Mouse (Mus musculus) E14TG2a.4 (cell line): ENCODE measurements at regions not wholly inside any gene's neighbourhood (a gene's known extent, or its start where the extent isn't known, plus 50 kb on each side); places are given as distances from the start of the nearest gene placed in this dataset.

Source experiments
- H3K27me3 ChIP-seq: 2 replicates; pipeline ENCODE4 v1.6.1; 2014; ENCODE audit warnings: low read length, control low read depth; ENCODE audit not compliant: insufficient read depth
- H3K36me3 ChIP-seq: 2 replicates; pipeline ENCODE4 v1.6.1; 2014; ENCODE audit warnings: low read length, control low read depth; ENCODE audit not compliant: insufficient read depth
- H3K4me1 ChIP-seq: replicated peaks from 2 replicates; pipeline ENCODE4 v1.6.1; 2014; ENCODE audit warnings: low read depth, low read length, control low read depth
- H3K4me3 ChIP-seq: replicated peaks from 2 replicates; pipeline ENCODE4 v1.5.1; 2014; ENCODE audit warnings: mild to moderate bottlenecking, low read length
- H3K9me3 ChIP-seq: 2 replicates; pipeline ENCODE4 v1.6.1; 2014; ENCODE audit warnings: low read length, control low read depth
- CTCF ChIP-seq: conservative IDR thresholded peaks from 2 replicates; pipeline ENCODE4 v1.5.1; 2014; ENCODE audit warnings: low read length
- NANOG ChIP-seq: IDR thresholded peaks from 2 replicates; pipeline ENCODE4 v1.6.1; 2014; ENCODE audit warnings: borderline replicate concordance, low read length, mixed read lengths
- POU5F1 ChIP-seq: IDR thresholded peaks from 2 replicates; pipeline ENCODE4 v1.6.1; 2014; ENCODE audit warnings: low read length, borderline replicate concordance

GRCm38 (mm10) chr10:99366162-99366561, 103.1 kb downstream of the Dusp6 start:
- Histone ChIP-seq H3K9me3 (peaks cover 31% of the 10 kb centered on the region), H3K4me3 (no peak overlapping the region), H3K36me3 (no peaks in the 10 kb centered on the region), H3K4me1 (0 out of 2 replicates have a peak, but pooled peaks cover 1% of the 10 kb centered on the region), H3K27me3 (no peaks in the 10 kb centered on the region)
- TF ChIP-seq NANOG (no peak), CTCF (no peak), POU5F1 (no peak)

GRCm38 (mm10) chr10:99367757-99368156, 104.7 kb downstream of the Dusp6 start:
- H3K4me1 ChIP-seq = no peaks in the 10 kb centered on the region
- H3K4me3 ChIP-seq = no peak overlapping the region
- H3K36me3 ChIP-seq = no peaks in the 10 kb centered on the region
- TF ChIP-seq POU5F1 = no peak
- no peak for TF ChIP-seq NANOG
- no peak for TF ChIP-seq CTCF
- no peaks in the 10 kb centered on the region for H3K27me3 ChIP-seq
- peaks cover 31% of the 10 kb centered on the region for H3K9me3 ChIP-seq

DNA sequence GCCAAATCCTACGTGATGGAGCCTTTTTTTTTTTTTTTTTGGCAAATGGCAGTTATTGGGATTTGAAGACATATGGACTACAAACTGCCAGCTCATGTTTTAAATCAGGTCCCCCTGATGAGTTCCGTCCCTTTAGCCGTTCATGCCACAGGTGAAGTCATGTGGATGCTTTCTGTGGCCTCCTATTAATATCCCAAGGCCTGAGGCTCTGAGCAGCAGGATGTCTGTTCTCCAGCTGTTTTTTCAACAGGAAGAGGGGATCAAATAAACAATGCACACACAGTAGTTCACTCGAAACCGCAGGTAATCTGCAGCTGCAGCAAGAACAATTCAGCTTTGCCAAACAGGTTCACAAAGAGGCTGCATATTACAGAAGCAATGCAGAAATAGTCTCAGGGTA, 112.1 kb downstream of the Dusp6 start:
- Histone ChIP-seq H3K27me3 (no peaks in the 10 kb centered on the region), H3K4me1 (no peaks in the 10 kb centered on the region), H3K36me3 (no peaks in the 10 kb centered on the region), H3K9me3 (0 out of 2 replicates have a peak, but pooled peaks cover 5% of the 10 kb centered on the region), H3K4me3 (no peak overlapping the region)
- TF ChIP-seq POU5F1 = no peak

DNA sequence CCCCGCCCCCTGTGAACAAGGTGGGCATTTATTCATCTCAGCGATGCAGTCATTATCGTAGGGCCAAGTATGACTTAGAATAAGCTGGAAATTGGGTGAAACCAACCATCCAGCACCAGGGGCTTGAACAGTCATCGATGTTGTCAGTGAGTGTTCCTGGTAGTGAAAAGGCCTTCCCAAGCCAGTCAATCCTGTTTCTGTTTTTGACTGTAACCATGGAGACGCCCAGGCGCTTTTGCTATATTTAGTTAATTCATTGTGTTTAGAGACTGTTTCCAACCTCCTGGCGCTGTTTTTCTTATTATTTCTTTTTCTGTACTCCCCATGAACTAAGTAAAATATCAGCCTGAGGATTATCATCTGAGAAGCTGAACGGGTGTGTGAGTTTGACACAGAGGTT, 113.4 kb downstream of the Dusp6 start:
- TF ChIP-seq CTCF (no peak), POU5F1 (no peak), NANOG (no peak)
- no peaks in the 10 kb centered on the region for H3K36me3 ChIP-seq

GRCm38 (mm10) chr10:99377548-99377947, 114.5 kb downstream of the Dusp6 start:
- no peaks in the 10 kb centered on the region for H3K27me3 ChIP-seq
- H3K4me3 ChIP-seq = no peak overlapping the region
- H3K9me3 ChIP-seq = 0 out of 2 replicates have a peak, but pooled peaks cover 5% of the 10 kb centered on the region
- TF ChIP-seq CTCF = no peak
- no peak for TF ChIP-seq POU5F1
- no peak for TF ChIP-seq NANOG
- no peaks in the 10 kb centered on the region for H3K4me1 ChIP-seq
- H3K36me3 ChIP-seq = no peaks in the 10 kb centered on the region

More for the DNA sequence above, 113.4 kb downstream of the Dusp6 start:
- H3K4me3 ChIP-seq = no peak overlapping the region
- H3K4me1 ChIP-seq = no peaks in the 10 kb centered on the region
- H3K27me3 ChIP-seq = no peaks in the 10 kb centered on the region
- 0 out of 2 replicates have a peak, but pooled peaks cover 5% of the 10 kb centered on the region for H3K9me3 ChIP-seq

GRCm38 (mm10) chr10:99379156-99379555, 116.1 kb downstream of the Dusp6 start:
- H3K36me3 ChIP-seq = no peaks in the 10 kb centered on the region
- H3K4me3 ChIP-seq = no peak overlapping the region
- 0 out of 2 replicates have a peak, but pooled peaks cover 3% of the 10 kb centered on the region for H3K9me3 ChIP-seq
- TF ChIP-seq NANOG (no peak), CTCF (no peak), POU5F1 (no peak)
- H3K4me1 ChIP-seq = no peaks in the 10 kb centered on the region
- H3K27me3 ChIP-seq = no peaks in the 10 kb centered on the region

- TF ChIP-seq NANOG (no peak), CTCF (no peak), POU5F1 (no peak)
- Histone ChIP-seq H3K9me3 (no peaks in the 10 kb centered on the region), H3K4me1 (no peaks in the 10 kb centered on the region), H3K4me3 (no peak overlapping the region), H3K36me3 (no peaks in the 10 kb centered on the region), H3K27me3 (no peaks in the 10 kb centered on the region)
Observed at GRCm38 (mm10) chr10:99380170-99380569, 117.1 kb downstream of the Dusp6 start.

GRCm38 (mm10) chr10:99383028-99383427, 120.0 kb downstream of the Dusp6 start:
- H3K36me3 ChIP-seq = no peaks in the 10 kb centered on the region
- TF ChIP-seq POU5F1 = no peak
- TF ChIP-seq NANOG = no peak
- no peak for TF ChIP-seq CTCF
- no peak overlapping the region for H3K4me3 ChIP-seq
- H3K4me1 ChIP-seq = no peaks in the 10 kb centered on the region
- 0 out of 2 replicates have a peak, but pooled peaks cover 4% of the 10 kb centered on the region for H3K27me3 ChIP-seq
- H3K9me3 ChIP-seq = no peaks in the 10 kb centered on the region

DNA sequence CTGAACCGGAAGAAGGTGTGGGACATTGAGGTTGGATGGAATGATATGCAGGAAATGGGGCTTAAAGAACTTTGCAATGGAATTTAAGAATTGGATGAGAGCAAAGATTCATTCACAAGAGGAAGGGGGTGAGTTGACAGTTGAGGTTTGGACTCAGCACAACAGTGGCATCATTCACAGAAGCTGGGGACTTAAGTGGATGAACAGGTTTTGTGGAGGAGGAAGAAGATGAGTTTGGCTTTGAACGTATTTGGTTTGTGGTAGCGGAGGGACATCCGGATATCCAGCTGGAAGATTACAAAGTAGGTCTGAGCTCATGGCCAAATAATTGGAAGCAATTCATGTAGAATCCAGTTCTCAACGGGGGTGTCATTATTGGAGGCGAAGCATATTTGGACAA, 121.3 kb downstream of the Dusp6 start:
- Histone ChIP-seq H3K27me3 (0 out of 2 replicates have a peak, but pooled peaks cover 6% of the 10 kb centered on the region), H3K9me3 (no peaks in the 10 kb centered on the region), H3K4me3 (no peak overlapping the region), H3K36me3 (no peaks in the 10 kb centered on the region), H3K4me1 (no peaks in the 10 kb centered on the region)
- no peak for TF ChIP-seq POU5F1
- no peak for TF ChIP-seq NANOG
- no peak for TF ChIP-seq CTCF
